Mouse (Mus musculus): ENCODE data around the gene Faah. TPM values are rescaled to one million over a fixed set of nuclear protein-coding genes. Genes with fewer than 3 reads are reported as not detected.
A peak's percentile ranks its signal among the peaks of the same experiment; 100 is the strongest.

The Faah gene
- total RNA-seq, 2 experiments from 2014 or later: 4.0 to 4.5 TPM

- DNase-seq (ENCODE audit: low spot score in 2 of 2): no peak
Measured at GRCm38 (mm10) chr4:116010186-116010585, 7.5 kb downstream of the Faah start.

- no peak for DNase-seq (ENCODE audit: low spot score in 2 of 2)
Measured at GRCm38 (mm10) chr4:116001206-116001605, 16.5 kb downstream of the Faah start.

- DNase-seq (ENCODE audit: low spot score in 2 of 2): no peak
Measured at GRCm38 (mm10) chr4:116000671-116001070, 17.1 kb downstream of the Faah start.

- DNase-seq (ENCODE audit: low spot score in 2 of 2): no peak
Measured at GRCm38 (mm10) chr4:115996729-115997128, 21.0 kb downstream of the Faah start.

- DNase-seq (ENCODE audit: low spot score in 2 of 2): no peak
Measured at GRCm38 (mm10) chr4:115995376-115995730, 22.4 kb downstream of the Faah start.

- DNase-seq (ENCODE audit: low spot score in 2 of 2): no peak
Measured at GRCm38 (mm10) chr4:115994662-115995375, 22.9 kb downstream of the Faah start.

GRCm38 (mm10) chr4:115989382-115989781 lies 28.3 kb downstream of the Faah start:
- no peak for DNase-seq (ENCODE audit: low spot score in 2 of 2)

GRCm38 (mm10) chr4:115987858-115988530 lies 29.7 kb downstream of the Faah start:
- DNase-seq (ENCODE audit: low spot score in 2 of 2): no peak

- DNase-seq (ENCODE audit: low spot score in 2 of 2): no peak
Measured at GRCm38 (mm10) chr4:115987436-115987835, 30.3 kb downstream of the Faah start.

- DNase-seq (ENCODE audit: low spot score in 2 of 2): no peak
Measured at GRCm38 (mm10) chr4:115984967-115985366, 32.8 kb downstream of the Faah start.

- peak; percentile 76 to 84 for DNase-seq (ENCODE audit: low spot score in 2 of 2)
Measured at GRCm38 (mm10) chr4:115984111-115984510, 33.6 kb downstream of the Faah start.

- DNase-seq (ENCODE audit: low spot score in 2 of 2): peak; percentile 54 to 57
Measured at GRCm38 (mm10) chr4:115980676-115981075, 37.0 kb downstream of the Faah start.

- DNase-seq (ENCODE audit: low spot score in 2 of 2): no peak
Measured at GRCm38 (mm10) chr4:115979437-115979836, 38.3 kb downstream of the Faah start.

GRCm38 (mm10) chr4:115978911-115979310 lies 38.8 kb downstream of the Faah start:
- no peak for DNase-seq (ENCODE audit: low spot score in 2 of 2)

GRCm38 (mm10) chr4:115972543-115972942 lies 45.2 kb downstream of the Faah start:
- DNase-seq (ENCODE audit: low spot score in 2 of 2): no peak

- no peak for DNase-seq (ENCODE audit: low spot score in 2 of 2)
Measured at GRCm38 (mm10) chr4:115964446-115964845, 53.3 kb downstream of the Faah start.

GRCm38 (mm10) chr4:115963751-115964150 lies 54.0 kb downstream of the Faah start:
- no peak for DNase-seq (ENCODE audit: low spot score in 2 of 2)

- DNase-seq (ENCODE audit: low spot score in 2 of 2): peak; percentile 33 to 35
Measured at GRCm38 (mm10) chr4:115962671-115963412, 54.9 kb downstream of the Faah start.

- DNase-seq (ENCODE audit: low spot score in 2 of 2): no peak
Measured at GRCm38 (mm10) chr4:115961991-115962390, 55.7 kb downstream of the Faah start.

GRCm38 (mm10) chr4:115959546-115959945 lies 58.2 kb downstream of the Faah start:
- no peak for DNase-seq (ENCODE audit: low spot score in 2 of 2)

- no peak for DNase-seq (ENCODE audit: low spot score in 2 of 2)
Measured at GRCm38 (mm10) chr4:115955494-115955775, 62.3 kb downstream of the Faah start.
